Mouse (Mus musculus): Measurements from ENCODE around the gene Lrrc25. TPM values are rescaled to one million over a fixed set of nuclear protein-coding genes. Genes with fewer than 3 reads are reported as not detected.
A peak's percentile ranks its signal among the peaks of the same experiment; 100 is the strongest.

Gene Lrrc25
- total and polyA plus RNA-seq, 2 experiments from 2014 or later: 1.3 to 3.3 TPM

GRCm38 (mm10) chr8:70646775-70647174, 30.8 kb downstream of the Lrrc25 start:
- Histone ChIP-seq H3K9me3 (ENCODE audit: low read length) (no peaks in the 10 kb centered on the region), H3K4me2 (ENCODE audit: low read depth, low read length) (no peak overlapping the region), H3K27ac (no peak overlapping the region), H3K36me3 (ENCODE audit: insufficient read depth, low read length) (peaks cover 12% of the 10 kb centered on the region; the same call in 1 of the 2 replicates), H3K4me1 (ENCODE audit: insufficient read depth, low read length) (peaks cover 17% of the 10 kb centered on the region), H3K9ac (replicated peaks; ENCODE audit: low read length) (no peak overlapping the region), H3K4me3 (ENCODE audit: low read length) (no peak overlapping the region), H3K27me3 (ENCODE audit: insufficient read depth, low read length) (no peaks in the 10 kb centered on the region)
- DNase-seq (ENCODE audit: low spot score): no peak
- TF ChIP-seq CTCF (IDR thresholded peaks at IDR 0.05; ENCODE audit: low read depth): no peak
- no peak for ATAC-seq

- no peak for TF ChIP-seq CTCF (IDR thresholded peaks at IDR 0.05; ENCODE audit: low read depth)
- H3K36me3 ChIP-seq (ENCODE audit: insufficient read depth, low read length): peaks cover 18% of the 10 kb centered on the region; the same call in 1 of the 2 replicates
- H3K27ac ChIP-seq: 0 out of 2 replicates have a peak overlapping the region, but pooled peaks have one; percentile 20
- no peak overlapping the region for H3K4me3 ChIP-seq (ENCODE audit: low read length)
- H3K9ac ChIP-seq (replicated peaks; ENCODE audit: low read length): no peak overlapping the region; the same call in 1 of the 2 replicates
- 47% methylated on average over 8 of the region's 8 CpGs for WGBS
- ATAC-seq: no peak
- H3K27me3 ChIP-seq (ENCODE audit: insufficient read depth, low read length): no peaks in the 10 kb centered on the region
- no peak overlapping the region for H3K4me2 ChIP-seq (ENCODE audit: low read depth, low read length)
- H3K4me1 ChIP-seq (ENCODE audit: insufficient read depth, low read length): peaks cover 17% of the 10 kb centered on the region
- H3K9me3 ChIP-seq (ENCODE audit: low read length): no peaks in the 10 kb centered on the region
- no peak for DNase-seq (ENCODE audit: low spot score)
Measured at GRCm38 (mm10) chr8:70647343-70648163, 31.6 kb downstream of the Lrrc25 start.

DNA sequence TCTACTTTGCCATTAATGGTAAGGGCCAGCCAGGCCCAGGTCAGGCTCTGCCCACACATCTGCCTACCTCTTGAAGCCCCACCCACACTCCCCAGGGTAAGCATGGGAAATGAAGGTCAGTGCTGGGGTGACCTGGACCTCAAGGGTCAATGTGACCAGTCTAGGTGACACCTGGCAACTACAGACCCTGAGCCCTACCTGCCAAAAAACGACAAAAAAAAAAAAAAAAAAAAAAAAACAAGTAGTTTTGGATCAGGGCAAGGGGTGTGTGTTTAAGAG, 32.1 kb downstream of the Lrrc25 start:
- peaks cover 18% of the 10 kb centered on the region; the same call in 1 of the 2 replicates for H3K36me3 ChIP-seq (ENCODE audit: insufficient read depth, low read length)
- no peak overlapping the region for H3K27ac ChIP-seq
- no peak overlapping the region for H3K4me2 ChIP-seq (ENCODE audit: low read depth, low read length)
- no peak overlapping the region for H3K9ac ChIP-seq (replicated peaks; ENCODE audit: low read length)
- H3K27me3 ChIP-seq (ENCODE audit: insufficient read depth, low read length): no peaks in the 10 kb centered on the region
- DNase-seq (ENCODE audit: low spot score): no peak
- H3K4me3 ChIP-seq (ENCODE audit: low read length): no peak overlapping the region
- WGBS: 50% methylated on average over 1 of the region's 1 CpGs
- no peak for TF ChIP-seq CTCF (IDR thresholded peaks at IDR 0.05; ENCODE audit: low read depth)
- H3K4me1 ChIP-seq (ENCODE audit: insufficient read depth, low read length): peaks cover 17% of the 10 kb centered on the region
- H3K9me3 ChIP-seq (ENCODE audit: low read length): no peaks in the 10 kb centered on the region
- no peak for ATAC-seq

- 50% methylated on average over 3 of the region's 3 CpGs for WGBS
- ATAC-seq: peak; percentile 10; the same call in 1 of the 2 replicates
- Histone ChIP-seq H3K4me3 (ENCODE audit: low read length) (no peak overlapping the region), H3K27me3 (ENCODE audit: insufficient read depth, low read length) (no peaks in the 10 kb centered on the region), H3K4me1 (ENCODE audit: insufficient read depth, low read length) (peaks cover 17% of the 10 kb centered on the region), H3K4me2 (ENCODE audit: low read depth, low read length) (no peak overlapping the region), H3K27ac (peak overlapping the region; percentile 27; the same call in 1 of the 2 replicates), H3K9ac (replicated peaks; ENCODE audit: low read length) (no peak overlapping the region), H3K9me3 (ENCODE audit: low read length) (no peaks in the 10 kb centered on the region), H3K36me3 (ENCODE audit: insufficient read depth, low read length) (peaks cover 18% of the 10 kb centered on the region; the same call in 1 of the 2 replicates)
- DNase-seq (ENCODE audit: low spot score): no peak
- TF ChIP-seq CTCF (IDR thresholded peaks at IDR 0.05; ENCODE audit: low read depth): no peak
Measured at GRCm38 (mm10) chr8:70648921-70649320, 33.0 kb downstream of the Lrrc25 start.

DNA sequence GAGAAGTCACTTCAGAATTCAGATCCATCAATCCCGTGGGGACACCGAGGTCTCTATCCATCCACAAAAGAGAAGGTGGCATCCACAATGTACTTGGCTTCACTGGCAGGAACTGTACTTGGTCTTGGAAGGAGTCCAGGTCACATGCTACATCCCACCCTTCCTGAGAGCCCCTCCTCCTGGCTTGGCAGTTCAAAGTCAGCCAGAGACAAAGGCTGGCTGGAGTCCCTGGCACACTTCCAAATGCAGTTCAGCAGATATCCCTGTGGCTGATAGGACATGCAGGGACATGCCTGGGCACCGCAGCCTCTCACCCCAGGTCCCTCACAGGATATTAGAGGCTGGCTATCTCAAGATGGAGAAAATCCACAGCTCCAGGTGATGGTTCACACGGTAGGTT, 33.4 kb downstream of the Lrrc25 start:
- peak overlapping the region; percentile 68 for H3K27ac ChIP-seq
- H3K4me3 ChIP-seq (ENCODE audit: low read length): no peak overlapping the region
- no peaks in the 10 kb centered on the region for H3K27me3 ChIP-seq (ENCODE audit: insufficient read depth, low read length)
- no peak overlapping the region for H3K4me2 ChIP-seq (ENCODE audit: low read depth, low read length)
- no peaks in the 10 kb centered on the region for H3K9me3 ChIP-seq (ENCODE audit: low read length)
- 18% methylated on average over 4 of the region's 4 CpGs for WGBS
- H3K9ac ChIP-seq (replicated peaks; ENCODE audit: low read length): no peak overlapping the region
- DNase-seq (ENCODE audit: low spot score) (peak; percentile 95), ATAC-seq (peak; percentile 76)
- no peak for TF ChIP-seq CTCF (IDR thresholded peaks at IDR 0.05; ENCODE audit: low read depth)
- peaks cover 17% of the 10 kb centered on the region for H3K4me1 ChIP-seq (ENCODE audit: insufficient read depth, low read length)
- H3K36me3 ChIP-seq (ENCODE audit: insufficient read depth, low read length): peaks cover 18% of the 10 kb centered on the region; the same call in 1 of the 2 replicates

- Histone ChIP-seq H3K4me3 (ENCODE audit: low read length) (no peak overlapping the region), H3K9me3 (ENCODE audit: low read length) (no peaks in the 10 kb centered on the region), H3K9ac (replicated peaks; ENCODE audit: low read length) (no peak overlapping the region), H3K4me2 (ENCODE audit: low read depth, low read length) (no peak overlapping the region), H3K27ac (no peak overlapping the region), H3K4me1 (ENCODE audit: insufficient read depth, low read length) (peaks cover 17% of the 10 kb centered on the region), H3K27me3 (ENCODE audit: insufficient read depth, low read length) (no peaks in the 10 kb centered on the region), H3K36me3 (ENCODE audit: insufficient read depth, low read length) (peaks cover 22% of the 10 kb centered on the region)
- no peak for TF ChIP-seq CTCF (IDR thresholded peaks at IDR 0.05; ENCODE audit: low read depth)
- ATAC-seq: no peak
- WGBS: 92% methylated on average over 17 of the region's 17 CpGs
- DNase-seq (ENCODE audit: low spot score): no peak
Measured at GRCm38 (mm10) chr8:70650351-70650750, 34.4 kb downstream of the Lrrc25 start.

GRCm38 (mm10) chr8:70653226-70653625, 37.3 kb downstream of the Lrrc25 start:
- no peak overlapping the region for H3K9ac ChIP-seq (replicated peaks; ENCODE audit: low read length)
- no peaks in the 10 kb centered on the region for H3K9me3 ChIP-seq (ENCODE audit: low read length)
- H3K36me3 ChIP-seq (ENCODE audit: insufficient read depth, low read length): peaks cover 34% of the 10 kb centered on the region
- H3K4me2 ChIP-seq (ENCODE audit: low read depth, low read length): no peak overlapping the region
- peak; percentile 73 for TF ChIP-seq CTCF (IDR thresholded peaks at IDR 0.05; ENCODE audit: low read depth)
- H3K4me1 ChIP-seq (ENCODE audit: insufficient read depth, low read length): peaks cover 12% of the 10 kb centered on the region
- no peak for ATAC-seq
- H3K27ac ChIP-seq: no peak overlapping the region
- H3K27me3 ChIP-seq (ENCODE audit: insufficient read depth, low read length): no peaks in the 10 kb centered on the region
- DNase-seq (ENCODE audit: low spot score): no peak
- H3K4me3 ChIP-seq (ENCODE audit: low read length): no peak overlapping the region
- 42% methylated on average over 2 of the region's 2 CpGs for WGBS
